Mouse (Mus musculus): ENCODE data around the gene Gpr89. TPM values are rescaled to one million over a fixed set of nuclear protein-coding genes. Genes with fewer than 3 reads are reported as not detected.
A peak's percentile ranks its signal among the peaks of the same experiment; 100 is the strongest.

The Gpr89 gene
- polyA plus RNA-seq, 1 experiment, result 33.6 TPM

DNA sequence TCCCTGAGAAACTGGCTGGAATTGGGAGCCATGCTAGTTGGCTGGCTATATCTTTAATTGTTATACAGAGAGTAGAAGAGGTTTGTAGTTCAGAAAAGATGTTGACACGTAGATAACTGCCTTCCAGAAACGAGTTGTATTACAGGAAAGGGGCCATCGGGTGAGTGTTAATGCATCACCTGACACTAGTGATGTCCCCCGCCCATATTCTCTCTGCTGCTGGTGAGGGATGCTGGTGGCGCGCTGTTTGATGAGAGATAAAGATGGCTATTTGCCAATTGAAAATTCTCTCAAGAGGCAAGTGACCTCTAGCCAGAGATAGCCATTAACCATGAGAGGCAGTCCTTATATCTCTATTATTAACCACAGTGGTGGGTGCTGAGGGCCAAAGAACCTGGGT lies 52.6 kb downstream of the Gpr89 start:
- no peak for DNase-seq
- peaks cover 5% of the 10 kb centered on the region for H3K36me3 ChIP-seq (ENCODE audit: control insufficient read depth, insufficient read depth, low read length)
- H3K27ac ChIP-seq (ENCODE audit: insufficient read depth, low read depth, low read length), result no peak overlapping the region
- no peak overlapping the region for H3K4me3 ChIP-seq (ENCODE audit: insufficient read depth, low read depth, low read length)
- no peaks in the 10 kb centered on the region for H3K27me3 ChIP-seq (replicated peaks; ENCODE audit: control insufficient read depth, insufficient read depth, low read length)
- H3K4me1 ChIP-seq (ENCODE audit: control insufficient read depth, insufficient read depth, low read length), result peaks cover 3% of the 10 kb centered on the region; the same call in 1 of the 2 replicates
- 49% methylated on average over 6 of the region's 6 CpGs for WGBS
- TF ChIP-seq POLR2A (IDR thresholded peaks at IDR 0.05; ENCODE audit: low read depth, low read length), result no peak

- Histone ChIP-seq H3K27me3 (replicated peaks; ENCODE audit: control insufficient read depth, insufficient read depth, low read length) (no peaks in the 10 kb centered on the region), H3K36me3 (ENCODE audit: control insufficient read depth, insufficient read depth, low read length) (peaks cover 5% of the 10 kb centered on the region), H3K4me1 (ENCODE audit: control insufficient read depth, insufficient read depth, low read length) (peaks cover 8% of the 10 kb centered on the region; the same call in 1 of the 2 replicates), H3K4me3 (ENCODE audit: insufficient read depth, low read depth, low read length) (no peak overlapping the region), H3K27ac (ENCODE audit: insufficient read depth, low read depth, low read length) (no peak overlapping the region)
- 52% methylated on average over 2 of the region's 2 CpGs for WGBS
- no peak for DNase-seq
- TF ChIP-seq CTCF (conservative IDR thresholded peaks at IDR 0.05; ENCODE audit: insufficient read depth, insufficient read length, low read depth, low read length) (no peak), POLR2A (IDR thresholded peaks at IDR 0.05; ENCODE audit: low read depth, low read length) (no peak)
These were observed 55.9 kb downstream of the Gpr89 start for GRCm38 (mm10) chr3:96849168-96849727.

- DNase-seq, result no peak
- H3K36me3 ChIP-seq (ENCODE audit: control insufficient read depth, insufficient read depth, low read length), result peaks cover 5% of the 10 kb centered on the region
- H3K4me3 ChIP-seq (ENCODE audit: insufficient read depth, low read depth, low read length), result no peak overlapping the region
- H3K27ac ChIP-seq (ENCODE audit: insufficient read depth, low read depth, low read length), result no peak overlapping the region
- peaks cover 8% of the 10 kb centered on the region; the same call in 1 of the 2 replicates for H3K4me1 ChIP-seq (ENCODE audit: control insufficient read depth, insufficient read depth, low read length)
- TF ChIP-seq CTCF (conservative IDR thresholded peaks at IDR 0.05; ENCODE audit: insufficient read depth, insufficient read length, low read depth, low read length) (no peak), POLR2A (IDR thresholded peaks at IDR 0.05; ENCODE audit: low read depth, low read length) (no peak)
- H3K27me3 ChIP-seq (replicated peaks; ENCODE audit: control insufficient read depth, insufficient read depth, low read length), result no peaks in the 10 kb centered on the region
- 77% methylated on average over 7 of the region's 8 CpGs for WGBS
These were observed 56.7 kb downstream of the Gpr89 start for GRCm38 (mm10) chr3:96848470-96848869.

- 18% methylated on average over 6 of the region's 6 CpGs for WGBS
- TF ChIP-seq POLR2A (IDR thresholded peaks at IDR 0.05; ENCODE audit: low read depth, low read length), result no peak
- no peak for TF ChIP-seq CTCF (conservative IDR thresholded peaks at IDR 0.05; ENCODE audit: insufficient read depth, insufficient read length, low read depth, low read length)
- peaks cover 8% of the 10 kb centered on the region; the same call in 1 of the 2 replicates for H3K4me1 ChIP-seq (ENCODE audit: control insufficient read depth, insufficient read depth, low read length)
- DNase-seq, result no peak
- H3K27ac ChIP-seq (ENCODE audit: insufficient read depth, low read depth, low read length), result no peak overlapping the region
- H3K36me3 ChIP-seq (ENCODE audit: control insufficient read depth, insufficient read depth, low read length), result peaks cover 5% of the 10 kb centered on the region; the same call in 1 of the 2 replicates
- no peak overlapping the region for H3K4me3 ChIP-seq (ENCODE audit: insufficient read depth, low read depth, low read length)
- H3K27me3 ChIP-seq (replicated peaks; ENCODE audit: control insufficient read depth, insufficient read depth, low read length), result no peaks in the 10 kb centered on the region
These were observed 57.5 kb downstream of the Gpr89 start for GRCm38 (mm10) chr3:96847661-96848060.

DNA sequence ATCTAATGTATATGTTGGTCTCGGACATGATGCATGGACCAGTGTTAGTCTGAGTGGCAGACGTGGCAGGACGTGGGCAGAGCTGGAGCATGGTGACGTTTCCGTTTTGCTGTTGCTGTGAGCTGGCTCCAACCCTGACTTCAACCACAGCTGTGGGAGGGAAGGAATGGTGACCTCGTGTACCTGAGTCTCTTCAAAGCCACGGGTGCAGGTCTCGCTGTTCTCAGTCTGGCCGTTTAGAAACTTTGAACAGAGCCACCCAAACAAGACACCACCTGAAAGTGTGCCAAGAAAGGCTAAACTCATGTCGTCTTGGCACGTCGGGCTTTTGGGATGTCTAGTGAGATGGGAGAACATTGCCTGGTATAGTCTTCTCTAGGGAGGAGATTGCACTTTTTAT lies 58.2 kb downstream of the Gpr89 start:
- peaks cover 5% of the 10 kb centered on the region; the same call in 1 of the 2 replicates for H3K36me3 ChIP-seq (ENCODE audit: control insufficient read depth, insufficient read depth, low read length)
- WGBS, result 57% methylated on average over 12 of the region's 12 CpGs
- TF ChIP-seq POLR2A (IDR thresholded peaks at IDR 0.05; ENCODE audit: low read depth, low read length) (no peak), CTCF (conservative IDR thresholded peaks at IDR 0.05; ENCODE audit: insufficient read depth, insufficient read length, low read depth, low read length) (no peak)
- DNase-seq, result peak; percentile 66
- H3K27me3 ChIP-seq (replicated peaks; ENCODE audit: control insufficient read depth, insufficient read depth, low read length), result no peaks in the 10 kb centered on the region
- no peak overlapping the region for H3K27ac ChIP-seq (ENCODE audit: insufficient read depth, low read depth, low read length)
- H3K4me1 ChIP-seq (ENCODE audit: control insufficient read depth, insufficient read depth, low read length), result peaks cover 8% of the 10 kb centered on the region; the same call in 1 of the 2 replicates
- H3K4me3 ChIP-seq (ENCODE audit: insufficient read depth, low read depth, low read length), result no peak overlapping the region

GRCm38 (mm10) chr3:96845806-96846205 lies 59.3 kb downstream of the Gpr89 start:
- no peak overlapping the region for H3K27ac ChIP-seq (ENCODE audit: insufficient read depth, low read depth, low read length)
- H3K4me3 ChIP-seq (ENCODE audit: insufficient read depth, low read depth, low read length), result no peak overlapping the region
- DNase-seq, result no peak
- H3K36me3 ChIP-seq (ENCODE audit: control insufficient read depth, insufficient read depth, low read length), result peaks cover 5% of the 10 kb centered on the region; the same call in 1 of the 2 replicates
- no peak for TF ChIP-seq POLR2A (IDR thresholded peaks at IDR 0.05; ENCODE audit: low read depth, low read length)
- no peak for TF ChIP-seq CTCF (conservative IDR thresholded peaks at IDR 0.05; ENCODE audit: insufficient read depth, insufficient read length, low read depth, low read length)
- peaks cover 8% of the 10 kb centered on the region; the same call in 1 of the 2 replicates for H3K4me1 ChIP-seq (ENCODE audit: control insufficient read depth, insufficient read depth, low read length)
- H3K27me3 ChIP-seq (replicated peaks; ENCODE audit: control insufficient read depth, insufficient read depth, low read length), result no peaks in the 10 kb centered on the region
- 62% methylated on average over 9 of the region's 9 CpGs for WGBS

DNA sequence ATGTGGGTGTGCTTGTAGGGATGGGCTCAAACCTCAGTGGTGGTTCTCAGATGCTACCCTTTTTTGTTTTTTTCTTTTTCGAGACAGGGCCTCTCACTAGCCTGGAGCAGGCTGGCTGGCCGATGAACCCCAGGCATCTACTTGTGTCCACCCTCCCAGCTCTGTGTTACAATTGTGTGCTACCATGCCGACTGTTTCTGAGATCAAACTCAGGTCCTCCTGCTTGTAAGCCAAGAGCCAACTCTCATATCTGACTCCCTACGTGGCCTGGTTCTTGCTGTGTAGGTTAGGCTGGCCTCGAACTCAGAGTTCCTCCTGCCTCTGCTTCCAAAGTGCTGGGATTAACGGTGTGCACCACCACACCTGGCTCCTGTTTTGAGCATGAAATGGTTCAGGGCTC lies 60.0 kb downstream of the Gpr89 start:
- Histone ChIP-seq H3K4me3 (ENCODE audit: insufficient read depth, low read depth, low read length) (no peak overlapping the region), H3K36me3 (ENCODE audit: control insufficient read depth, insufficient read depth, low read length) (peaks cover 5% of the 10 kb centered on the region; the same call in 1 of the 2 replicates), H3K27ac (ENCODE audit: insufficient read depth, low read depth, low read length) (no peak overlapping the region), H3K27me3 (replicated peaks; ENCODE audit: control insufficient read depth, insufficient read depth, low read length) (no peaks in the 10 kb centered on the region), H3K4me1 (ENCODE audit: control insufficient read depth, insufficient read depth, low read length) (peaks cover 8% of the 10 kb centered on the region; the same call in 1 of the 2 replicates)
- TF ChIP-seq POLR2A (IDR thresholded peaks at IDR 0.05; ENCODE audit: low read depth, low read length), result no peak
- TF ChIP-seq CTCF (conservative IDR thresholded peaks at IDR 0.05; ENCODE audit: insufficient read depth, insufficient read length, low read depth, low read length), result no peak
- WGBS, result 74% methylated on average over 6 of the region's 6 CpGs
- no peak for DNase-seq
